Mouse (Mus musculus) thymus, adult 2 months (tissue): ENCODE data around the gene Fosl1. TPM values are rescaled to one million over a fixed set of nuclear protein-coding genes. Genes with fewer than 3 reads are reported as not detected.

ENCODE experiments used
- DNase-seq: peaks from one replicate; pipeline ENCODE4 v3.0.0; 2021
- H3K27ac ChIP-seq: fragments of 200-500 bp; 2 replicates; pipeline ENCODE4 v1.5.1; 2012; ENCODE audit warnings: low read length, control low read depth; ENCODE audit not compliant: control insufficient read depth, insufficient read depth
- H3K27me3 ChIP-seq: fragments of 200-500 bp; 2 replicates; pipeline ENCODE4 v1.6.1; 2012; ENCODE audit warnings: mild to moderate bottlenecking, low read length, moderate library complexity, mixed read lengths; ENCODE audit not compliant: control insufficient read depth, insufficient read depth
- H3K36me3 ChIP-seq: fragments of 200-500 bp; 2 replicates; pipeline ENCODE4 v1.6.1; 2012; ENCODE audit warnings: mild to moderate bottlenecking, low read length, moderate library complexity; ENCODE audit not compliant: control insufficient read depth, insufficient read depth
- H3K4me1 ChIP-seq: fragments of 200-500 bp; replicated peaks from 2 replicates; pipeline ENCODE4 v1.6.1; 2012; ENCODE audit warnings: low read length; ENCODE audit not compliant: control insufficient read depth, insufficient read depth
- H3K4me3 ChIP-seq: fragments of 200-500 bp; 2 replicates; pipeline ENCODE4 v1.5.1; 2012; ENCODE audit warnings: mild to moderate bottlenecking, low read length, control low read depth, moderate library complexity; ENCODE audit not compliant: control insufficient read depth, insufficient read depth
- CTCF ChIP-seq: fragments of 200-500 bp; IDR thresholded peaks from 2 replicates; pipeline ENCODE4 v1.5.1; 2012; ENCODE audit warnings: mild to moderate bottlenecking, control low read depth, low read length, moderate library complexity, borderline replicate concordance; ENCODE audit not compliant: control insufficient read depth, poor library complexity, insufficient read depth; ENCODE audit errors: extremely low read depth
- POLR2A ChIP-seq: fragments of 200-500 bp; IDR thresholded peaks from 2 replicates; pipeline ENCODE4 v1.6.1; 2012; ENCODE audit warnings: mild to moderate bottlenecking, low read length, control low read depth, moderate library complexity; ENCODE audit not compliant: control insufficient read depth, poor library complexity, insufficient read depth; ENCODE audit errors: extremely low read depth
- WGBS: fragments of 180-500 bp; shearing (Covaris S2); methylation state at CpG from one replicate; pipeline ENCODE4 v1.1.7; 2018; 5-methylcytosine and 5-hydroxymethylcytosine counted together
- polyA plus RNA-seq: library from polyadenylated mRNA; depleted of rRNA; stranded (reverse); fragments of >200 nt; gene quantifications from 2 replicates; pipeline ENCODE4 v1.2.3, GENCODE M21; 2012

Fosl1 gene
- polyA plus RNA-seq, 1 experiment = 0.16 TPM

DNA sequence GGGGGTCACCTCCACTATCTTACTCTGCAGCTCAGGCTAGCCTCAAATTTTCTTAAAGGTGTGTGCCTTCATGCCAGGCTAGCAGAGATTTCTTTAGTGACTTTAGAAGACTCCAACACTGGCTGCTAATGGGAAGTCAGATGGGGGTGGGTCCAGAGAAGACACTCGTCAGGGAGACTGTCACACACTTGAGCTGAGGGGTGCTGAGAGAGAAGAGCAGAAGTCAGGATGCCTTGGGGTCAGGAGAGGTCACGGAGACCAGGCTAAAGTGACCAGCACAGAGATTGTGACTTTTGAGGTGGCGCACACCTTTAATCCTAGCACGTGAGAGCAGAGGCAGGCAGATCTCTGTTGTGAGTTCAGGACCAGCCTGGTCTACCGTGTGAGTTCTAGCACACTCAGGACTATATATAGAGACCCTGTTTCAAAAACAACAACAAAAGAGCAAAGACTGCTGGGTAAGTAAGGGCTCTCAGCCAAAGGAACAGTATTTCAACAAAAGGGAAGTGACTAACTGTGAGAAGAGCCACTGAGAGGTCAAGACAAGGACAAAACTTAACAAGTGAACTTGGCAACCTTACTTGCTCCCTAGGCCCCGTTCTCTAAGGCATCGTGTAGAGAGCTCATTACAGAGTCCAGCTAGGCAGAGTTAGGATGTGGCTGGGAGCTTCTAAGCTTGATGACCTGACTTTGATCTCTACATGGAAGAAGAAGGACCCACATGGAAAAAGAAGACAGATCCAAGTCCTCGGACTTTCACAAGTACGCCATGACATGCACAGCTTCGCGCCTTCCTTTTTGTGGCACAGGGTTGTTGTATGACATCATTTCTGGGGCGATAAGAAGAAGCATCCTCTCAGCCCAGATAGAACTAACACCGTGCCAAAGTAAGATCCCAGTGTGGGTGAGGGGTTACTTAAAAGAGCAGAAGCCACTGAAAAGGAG, 39.0 kb upstream of the Fosl1 start:
- no peak for DNase-seq
- no peaks in the 10 kb centered on the region for H3K27me3 ChIP-seq
- H3K4me1 ChIP-seq = peaks cover 18% of the 10 kb centered on the region
- no peaks in the 10 kb centered on the region for H3K36me3 ChIP-seq
- H3K4me3 ChIP-seq = no peak overlapping the region
- H3K27ac ChIP-seq = peak overlapping the region; percentile 37
- WGBS = 76% methylated on average over 13 of the region's 13 CpGs
- TF ChIP-seq CTCF (no peak), POLR2A (no peak)

GRCm38 (mm10) chr19:5409068-5409467, 38.3 kb upstream of the Fosl1 start:
- H3K4me3 ChIP-seq = no peak overlapping the region
- H3K36me3 ChIP-seq = no peaks in the 10 kb centered on the region
- no peak for TF ChIP-seq POLR2A
- no peak for TF ChIP-seq CTCF
- DNase-seq = no peak
- H3K27ac ChIP-seq = peak overlapping the region; percentile 5; the same call in 1 of the 2 replicates
- H3K27me3 ChIP-seq = no peaks in the 10 kb centered on the region
- WGBS = 80% methylated on average over 5 of the region's 5 CpGs
- peaks cover 18% of the 10 kb centered on the region for H3K4me1 ChIP-seq

DNA sequence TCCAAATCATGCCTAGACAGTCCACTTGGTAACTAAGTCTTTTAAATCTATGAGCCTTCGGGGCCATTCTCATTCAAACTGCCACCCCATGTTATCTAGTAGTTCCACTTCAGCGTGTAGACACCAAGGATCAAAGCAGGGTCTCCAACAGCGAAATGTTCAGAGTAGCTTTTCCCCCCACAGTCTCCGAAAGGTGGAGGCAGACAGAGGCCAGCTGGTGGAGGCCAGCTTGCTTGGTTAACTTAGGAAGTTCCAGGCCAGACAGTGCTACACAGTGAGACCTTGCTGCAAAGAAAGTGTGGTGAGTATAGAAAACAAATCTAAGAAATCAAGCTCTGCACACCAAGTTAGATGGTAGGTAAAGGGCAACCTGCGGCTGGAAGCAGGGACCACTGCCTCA, 36.7 kb upstream of the Fosl1 start:
- DNase-seq = no peak
- no peaks in the 10 kb centered on the region for H3K36me3 ChIP-seq
- H3K27me3 ChIP-seq = no peaks in the 10 kb centered on the region
- WGBS = 98% methylated on average over 5 of the region's 5 CpGs
- H3K27ac ChIP-seq = no peak overlapping the region
- H3K4me3 ChIP-seq = no peak overlapping the region
- H3K4me1 ChIP-seq = peaks cover 18% of the 10 kb centered on the region
- TF ChIP-seq POLR2A (no peak), CTCF (no peak)

DNA sequence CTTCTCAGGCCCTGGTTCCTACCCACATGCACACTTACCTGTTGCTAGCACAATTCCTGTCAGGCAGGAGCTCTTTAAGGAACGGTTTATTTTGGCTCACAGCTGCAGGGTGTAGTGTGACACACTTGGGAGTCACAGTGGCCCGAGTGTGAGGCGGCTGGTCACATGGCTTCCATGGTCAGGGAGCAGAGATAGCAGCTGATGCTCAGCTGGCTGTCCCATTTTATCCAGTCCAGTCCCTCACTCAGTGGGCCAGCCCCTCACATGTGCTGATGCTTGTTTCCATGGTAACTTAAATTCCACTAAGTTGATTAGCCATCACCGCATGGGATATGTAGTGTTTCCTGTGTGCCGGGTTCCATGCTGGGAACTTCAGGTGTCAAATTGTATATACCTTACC, 35.4 kb upstream of the Fosl1 start:
- Histone ChIP-seq H3K27me3 (no peaks in the 10 kb centered on the region), H3K4me1 (peaks cover 16% of the 10 kb centered on the region), H3K36me3 (no peaks in the 10 kb centered on the region), H3K4me3 (no peak overlapping the region), H3K27ac (no peak overlapping the region)
- no peak for TF ChIP-seq CTCF
- TF ChIP-seq POLR2A = no peak
- DNase-seq = no peak
- 94% methylated on average over 5 of the region's 5 CpGs for WGBS

DNA sequence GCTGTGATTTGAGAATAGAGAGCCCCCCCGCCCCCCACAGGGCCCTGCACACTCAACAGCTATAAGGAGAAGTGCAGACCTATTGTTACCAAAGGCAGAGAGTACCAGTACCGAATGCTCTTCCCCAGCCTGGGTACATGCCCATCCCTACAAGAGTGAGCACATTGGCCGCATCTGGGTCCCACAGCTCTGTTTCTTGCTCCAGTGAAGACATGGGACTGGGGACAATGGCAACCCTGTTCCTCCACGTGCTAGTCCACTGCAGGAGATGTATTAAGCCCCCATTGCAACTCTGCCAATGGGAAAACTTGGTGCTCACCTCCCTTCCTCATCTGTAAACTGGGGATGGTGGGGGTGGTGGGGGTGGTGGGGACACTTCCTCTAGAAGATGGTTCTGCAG, 33.5 kb upstream of the Fosl1 start:
- Histone ChIP-seq H3K4me1 (0 out of 2 replicates have a peak, but pooled peaks cover 7% of the 10 kb centered on the region), H3K27ac (no peak overlapping the region), H3K4me3 (no peak overlapping the region), H3K36me3 (peaks cover 11% of the 10 kb centered on the region; the same call in 1 of the 2 replicates), H3K27me3 (no peaks in the 10 kb centered on the region)
- WGBS = 97% methylated on average over 4 of the region's 4 CpGs
- TF ChIP-seq POLR2A (no peak), CTCF (no peak)
- no peak for DNase-seq

- no peak overlapping the region for H3K4me3 ChIP-seq
- no peak overlapping the region for H3K27ac ChIP-seq
- H3K4me1 ChIP-seq = 0 out of 2 replicates have a peak, but pooled peaks cover 3% of the 10 kb centered on the region
- no peak for TF ChIP-seq POLR2A
- no peaks in the 10 kb centered on the region for H3K27me3 ChIP-seq
- DNase-seq = no peak
- H3K36me3 ChIP-seq = peaks cover 11% of the 10 kb centered on the region; the same call in 1 of the 2 replicates
- 89% methylated on average over 2 of the region's 2 CpGs for whole genome bisulfite sequencing
Measured at GRCm38 (mm10) chr19:5414534-5414957, 32.8 kb upstream of the Fosl1 start.
